Mouse (Mus musculus) bone marrow macrophage, adult 2 months (primary cell): ENCODE data around the gene Tmem235.

Experiments
- CTCF ChIP-seq: IDR thresholded peaks from 2 replicates; pipeline ENCODE4 v1.5.1; 2012; ENCODE audit warnings: low read depth, mild to moderate bottlenecking, low read length, moderate library complexity
- POLR2A ChIP-seq: IDR thresholded peaks from 2 replicates; pipeline ENCODE4 v1.6.1; 2012; ENCODE audit warnings: mild to moderate bottlenecking, low read depth, low read length, borderline replicate concordance

- no peak for TF ChIP-seq POLR2A
- no peak for TF ChIP-seq CTCF
These were observed 30.8 kb upstream of the Tmem235 start for GRCm38 (mm10) chr11:117829671-117830215.
